Mouse (Mus musculus): ENCODE measurements around the gene Ctsm.

DNA sequence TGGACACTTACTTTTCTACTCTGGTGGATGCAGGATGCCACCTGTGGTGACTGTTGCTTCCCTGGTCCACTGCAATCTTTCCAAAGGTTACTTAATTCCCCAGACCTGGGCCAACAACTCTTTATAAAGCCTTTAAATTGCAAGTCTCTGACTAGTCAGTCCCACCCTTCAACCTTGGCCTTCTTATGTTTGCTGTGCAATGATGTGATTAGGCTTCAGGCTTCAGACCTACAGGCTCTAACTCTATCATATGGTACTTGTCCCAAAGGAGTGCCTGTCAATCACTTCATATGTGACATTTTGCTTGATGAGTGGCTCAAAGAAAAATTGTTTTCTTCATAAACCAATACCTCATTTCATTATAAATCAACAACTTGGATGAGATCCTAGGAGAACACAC lies 28.4 kb upstream of the Ctsm start, which contains the start of gene Cts3:
- TF ChIP-seq POLR2A (IDR thresholded peaks at IDR 0.05; ENCODE audit: insufficient read depth, low read depth, low read length) (no peak), CTCF (IDR thresholded peaks at IDR 0.05) (no peak)

All from heart, adult 2 months (tissue).